Mouse (Mus musculus): ENCODE data around the gene Slc26a11.

DNA sequence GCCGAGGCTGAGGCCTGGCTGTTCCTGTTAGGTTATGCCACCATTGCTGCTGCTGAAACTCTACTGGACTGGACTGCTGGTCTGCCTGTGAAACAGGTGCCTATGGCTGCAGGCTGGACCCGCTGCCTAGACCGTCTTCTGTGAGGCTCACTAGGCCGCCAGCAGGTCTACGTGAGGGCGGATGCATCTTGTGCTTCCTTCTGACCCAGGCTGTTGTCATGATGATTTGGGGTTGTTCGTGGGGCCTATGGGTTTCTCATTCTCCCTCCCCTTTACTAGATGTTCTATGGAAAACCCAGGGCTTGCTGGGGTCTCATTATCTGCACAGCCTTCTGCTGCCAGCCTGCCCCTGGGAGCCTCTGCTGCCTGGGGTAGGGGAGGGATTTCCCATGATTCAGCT lies 41.1 kb downstream of the Slc26a11 start:
- TF ChIP-seq CTCF (IDR thresholded peaks at IDR 0.05; ENCODE audit: borderline replicate concordance, control insufficient read depth, extremely low read depth, insufficient read depth, low read length, poor library complexity) (no peak), POLR2A (IDR thresholded peaks at IDR 0.05; ENCODE audit: control insufficient read depth, extremely low read depth, insufficient read depth, low read length, poor library complexity) (no peak)

Measured in thymus, adult 2 months (tissue).